Mouse (Mus musculus): Measurements from ENCODE around the gene Cmklr1. TPM values are rescaled to one million over a fixed set of nuclear protein-coding genes. Genes with fewer than 3 reads are reported as not detected.

Cmklr1 gene
- polyA plus RNA-seq, 1 experiment from 2014 or later, result 6.5 TPM

- WGBS, result 86% methylated on average over 6 of the region's 6 CpGs
- no peak overlapping the region for H3K4me3 ChIP-seq (ENCODE audit: low read length)
- H3K9ac ChIP-seq (replicated peaks; ENCODE audit: low read length), result no peak overlapping the region
- H3K36me3 ChIP-seq (ENCODE audit: insufficient read depth, low read length), result 0 out of 2 replicates have a peak, but pooled peaks cover 3% of the 10 kb centered on the region
- peaks cover 16% of the 10 kb centered on the region for H3K4me1 ChIP-seq (ENCODE audit: insufficient read depth, low read length)
- ATAC-seq (ENCODE audit: low FRiP score, low TSS enrichment), result no peak
- H3K4me2 ChIP-seq (replicated peaks; ENCODE audit: low read depth, low read length), result no peak overlapping the region
- no peaks in the 10 kb centered on the region for H3K27me3 ChIP-seq (ENCODE audit: insufficient read depth, low read length)
- no peak overlapping the region for H3K27ac ChIP-seq (ENCODE audit: low read length)
- H3K9me3 ChIP-seq (ENCODE audit: low read length), result no peaks in the 10 kb centered on the region
These were observed 39.1 kb downstream of the Cmklr1 start for GRCm38 (mm10) chr5:113611131-113611530.

GRCm38 (mm10) chr5:113610490-113610889 is 39.7 kb downstream of the Cmklr1 start:
- Histone ChIP-seq H3K27ac (ENCODE audit: low read length) (no peak overlapping the region), H3K4me3 (ENCODE audit: low read length) (no peak overlapping the region), H3K4me1 (ENCODE audit: insufficient read depth, low read length) (peaks cover 16% of the 10 kb centered on the region), H3K9me3 (ENCODE audit: low read length) (no peaks in the 10 kb centered on the region), H3K9ac (replicated peaks; ENCODE audit: low read length) (no peak overlapping the region), H3K27me3 (ENCODE audit: insufficient read depth, low read length) (no peaks in the 10 kb centered on the region), H3K36me3 (ENCODE audit: insufficient read depth, low read length) (0 out of 2 replicates have a peak, but pooled peaks cover 3% of the 10 kb centered on the region), H3K4me2 (replicated peaks; ENCODE audit: low read depth, low read length) (no peak overlapping the region)
- ATAC-seq (ENCODE audit: low FRiP score, low TSS enrichment), result no peak
- WGBS, result 56% methylated on average over 6 of the region's 6 CpGs

GRCm38 (mm10) chr5:113609891-113610290 is 40.3 kb downstream of the Cmklr1 start:
- no peak overlapping the region for H3K27ac ChIP-seq (ENCODE audit: low read length)
- 71% methylated on average over 5 of the region's 5 CpGs for WGBS
- no peak for ATAC-seq (ENCODE audit: low FRiP score, low TSS enrichment)

GRCm38 (mm10) chr5:113608511-113608910 is 41.7 kb downstream of the Cmklr1 start:
- Histone ChIP-seq H3K27me3 (ENCODE audit: insufficient read depth, low read length) (no peaks in the 10 kb centered on the region), H3K4me3 (ENCODE audit: low read length) (no peak overlapping the region), H3K4me1 (ENCODE audit: insufficient read depth, low read length) (peaks cover 16% of the 10 kb centered on the region), H3K27ac (ENCODE audit: low read length) (no peak overlapping the region), H3K36me3 (ENCODE audit: insufficient read depth, low read length) (0 out of 2 replicates have a peak, but pooled peaks cover under 1% of the 10 kb centered on the region), H3K9me3 (ENCODE audit: low read length) (no peaks in the 10 kb centered on the region), H3K9ac (replicated peaks; ENCODE audit: low read length) (no peak overlapping the region), H3K4me2 (replicated peaks; ENCODE audit: low read depth, low read length) (no peak overlapping the region)
- 71% methylated on average over 8 of the region's 8 CpGs for WGBS
- no peak for ATAC-seq (ENCODE audit: low FRiP score, low TSS enrichment)

More at GRCm38 (mm10) chr5:113609891-113610290, 40.3 kb downstream of the Cmklr1 start:
- no peak overlapping the region for H3K4me3 ChIP-seq (ENCODE audit: low read length)
- peaks cover 16% of the 10 kb centered on the region for H3K4me1 ChIP-seq (ENCODE audit: insufficient read depth, low read length)
- H3K4me2 ChIP-seq (replicated peaks; ENCODE audit: low read depth, low read length), result no peak overlapping the region
- 0 out of 2 replicates have a peak, but pooled peaks cover 3% of the 10 kb centered on the region for H3K36me3 ChIP-seq (ENCODE audit: insufficient read depth, low read length)
- no peaks in the 10 kb centered on the region for H3K9me3 ChIP-seq (ENCODE audit: low read length)
- H3K9ac ChIP-seq (replicated peaks; ENCODE audit: low read length), result no peak overlapping the region
- no peaks in the 10 kb centered on the region for H3K27me3 ChIP-seq (ENCODE audit: insufficient read depth, low read length)

GRCm38 (mm10) chr5:113607941-113608431 is 42.2 kb downstream of the Cmklr1 start:
- 0 out of 2 replicates have a peak, but pooled peaks have one; percentile 40 for ATAC-seq (ENCODE audit: low FRiP score, low TSS enrichment)
- Histone ChIP-seq H3K36me3 (ENCODE audit: insufficient read depth, low read length) (no peaks in the 10 kb centered on the region), H3K4me2 (replicated peaks; ENCODE audit: low read depth, low read length) (0 out of 2 replicates have a peak overlapping the region, but pooled peaks have one; percentile 14), H3K4me3 (ENCODE audit: low read length) (no peak overlapping the region), H3K9ac (replicated peaks; ENCODE audit: low read length) (no peak overlapping the region), H3K4me1 (ENCODE audit: insufficient read depth, low read length) (peaks cover 16% of the 10 kb centered on the region), H3K27me3 (ENCODE audit: insufficient read depth, low read length) (no peaks in the 10 kb centered on the region), H3K9me3 (ENCODE audit: low read length) (no peaks in the 10 kb centered on the region), H3K27ac (ENCODE audit: low read length) (peak overlapping the region; percentile 74)
- WGBS, result 17% methylated on average over 13 of the region's 13 CpGs

- H3K4me1 ChIP-seq (ENCODE audit: insufficient read depth, low read length), result peaks cover 16% of the 10 kb centered on the region
- peak overlapping the region; percentile 74 for H3K27ac ChIP-seq (ENCODE audit: low read length)
- H3K4me2 ChIP-seq (replicated peaks; ENCODE audit: low read depth, low read length), result no peak overlapping the region
- WGBS, result 73% methylated on average over 8 of the region's 8 CpGs
- H3K4me3 ChIP-seq (ENCODE audit: low read length), result no peak overlapping the region
- no peaks in the 10 kb centered on the region for H3K27me3 ChIP-seq (ENCODE audit: insufficient read depth, low read length)
- ATAC-seq (ENCODE audit: low FRiP score, low TSS enrichment), result no peak
- no peaks in the 10 kb centered on the region for H3K36me3 ChIP-seq (ENCODE audit: insufficient read depth, low read length)
- no peaks in the 10 kb centered on the region for H3K9me3 ChIP-seq (ENCODE audit: low read length)
- H3K9ac ChIP-seq (replicated peaks; ENCODE audit: low read length), result no peak overlapping the region
These were observed 43.1 kb downstream of the Cmklr1 start for GRCm38 (mm10) chr5:113606961-113607785.

GRCm38 (mm10) chr5:113606121-113606520 is 44.1 kb downstream of the Cmklr1 start:
- H3K36me3 ChIP-seq (ENCODE audit: insufficient read depth, low read length), result no peaks in the 10 kb centered on the region
- H3K27ac ChIP-seq (ENCODE audit: low read length), result no peak overlapping the region
- no peak overlapping the region for H3K4me2 ChIP-seq (replicated peaks; ENCODE audit: low read depth, low read length)
- no peaks in the 10 kb centered on the region for H3K9me3 ChIP-seq (ENCODE audit: low read length)
- no peaks in the 10 kb centered on the region for H3K27me3 ChIP-seq (ENCODE audit: insufficient read depth, low read length)
- peaks cover 13% of the 10 kb centered on the region for H3K4me1 ChIP-seq (ENCODE audit: insufficient read depth, low read length)
- 56% methylated on average over 3 of the region's 3 CpGs for WGBS
- ATAC-seq (ENCODE audit: low FRiP score, low TSS enrichment), result no peak
- H3K9ac ChIP-seq (replicated peaks; ENCODE audit: low read length), result no peak overlapping the region
- H3K4me3 ChIP-seq (ENCODE audit: low read length), result no peak overlapping the region

- 73% methylated on average over 4 of the region's 4 CpGs for WGBS
- H3K4me3 ChIP-seq (ENCODE audit: low read length), result no peak overlapping the region
- ATAC-seq (ENCODE audit: low FRiP score, low TSS enrichment), result no peak
- no peak overlapping the region for H3K27ac ChIP-seq (ENCODE audit: low read length)
- no peaks in the 10 kb centered on the region for H3K9me3 ChIP-seq (ENCODE audit: low read length)
- H3K27me3 ChIP-seq (ENCODE audit: insufficient read depth, low read length), result no peaks in the 10 kb centered on the region
- H3K4me2 ChIP-seq (replicated peaks; ENCODE audit: low read depth, low read length), result no peak overlapping the region
- no peaks in the 10 kb centered on the region for H3K36me3 ChIP-seq (ENCODE audit: insufficient read depth, low read length)
- peaks cover 13% of the 10 kb centered on the region for H3K4me1 ChIP-seq (ENCODE audit: insufficient read depth, low read length)
- H3K9ac ChIP-seq (replicated peaks; ENCODE audit: low read length), result no peak overlapping the region
These were observed 45.5 kb downstream of the Cmklr1 start for GRCm38 (mm10) chr5:113604758-113605157.

- H3K4me2 ChIP-seq (replicated peaks; ENCODE audit: low read depth, low read length), result no peak overlapping the region
- H3K4me3 ChIP-seq (ENCODE audit: low read length), result no peak overlapping the region
- H3K27ac ChIP-seq (ENCODE audit: low read length), result no peak overlapping the region
- H3K4me1 ChIP-seq (ENCODE audit: insufficient read depth, low read length), result peaks cover 10% of the 10 kb centered on the region
- no peaks in the 10 kb centered on the region for H3K36me3 ChIP-seq (ENCODE audit: insufficient read depth, low read length)
- H3K9me3 ChIP-seq (ENCODE audit: low read length), result no peaks in the 10 kb centered on the region
- no peak overlapping the region for H3K9ac ChIP-seq (replicated peaks; ENCODE audit: low read length)
- WGBS, result 77% methylated on average over 9 of the region's 9 CpGs
- no peaks in the 10 kb centered on the region for H3K27me3 ChIP-seq (ENCODE audit: insufficient read depth, low read length)
- ATAC-seq (ENCODE audit: low FRiP score, low TSS enrichment), result no peak
These were observed 46.8 kb downstream of the Cmklr1 start for GRCm38 (mm10) chr5:113603471-113603870.

- H3K4me2 ChIP-seq (replicated peaks; ENCODE audit: low read depth, low read length), result no peak overlapping the region
- no peak overlapping the region for H3K27ac ChIP-seq (ENCODE audit: low read length)
- H3K27me3 ChIP-seq (ENCODE audit: insufficient read depth, low read length), result no peaks in the 10 kb centered on the region
- no peaks in the 10 kb centered on the region for H3K36me3 ChIP-seq (ENCODE audit: insufficient read depth, low read length)
- WGBS, result 82% methylated on average over 4 of the region's 4 CpGs
- no peak overlapping the region for H3K9ac ChIP-seq (replicated peaks; ENCODE audit: low read length)
- no peak overlapping the region for H3K4me3 ChIP-seq (ENCODE audit: low read length)
- H3K9me3 ChIP-seq (ENCODE audit: low read length), result 0 out of 2 replicates have a peak, but pooled peaks cover 3% of the 10 kb centered on the region
- H3K4me1 ChIP-seq (ENCODE audit: insufficient read depth, low read length), result no peaks in the 10 kb centered on the region
- no peak for ATAC-seq (ENCODE audit: low FRiP score, low TSS enrichment)
These were observed 49.4 kb downstream of the Cmklr1 start for GRCm38 (mm10) chr5:113600803-113601202.

All from kidney, embryonic 16.5 days (tissue).